Mouse (Mus musculus) E14TG2a.4 (cell line): ENCODE measurements around the gene Cir1.

ENCODE experiments used
- CTCF ChIP-seq: conservative IDR thresholded peaks from 2 replicates; pipeline ENCODE4 v1.5.1; 2014; ENCODE audit warnings: low read length
- NANOG ChIP-seq: IDR thresholded peaks from 2 replicates; pipeline ENCODE4 v1.6.1; 2014; ENCODE audit warnings: borderline replicate concordance, low read length, mixed read lengths
- POU5F1 ChIP-seq: IDR thresholded peaks from 2 replicates; pipeline ENCODE4 v1.6.1; 2014; ENCODE audit warnings: low read length, borderline replicate concordance

GRCm38 (mm10) chr2:73322991-73323390 is 10.5 kb upstream of the Cir1 start:
- no peak for TF ChIP-seq CTCF
- no peak for TF ChIP-seq NANOG
- no peak for TF ChIP-seq POU5F1
